Mouse (Mus musculus) CH12.LX (cell line): ENCODE results near the gene Mgarp. TPM values are rescaled to one million over a fixed set of nuclear protein-coding genes. Genes with fewer than 3 reads are reported as not detected.
A peak's percentile ranks its signal among the peaks of the same experiment; 100 is the strongest.

Experiments used
- DNase-seq: peaks from one replicate; pipeline ENCODE4 v3.0.0-alpha.2; 2013; ENCODE audit errors: extremely low read depth
- H3K27ac ChIP-seq: 2 replicates; pipeline ENCODE4 v1.5.1; 2012; ENCODE audit warnings: low read depth, mild to moderate bottlenecking, control low read depth, moderate library complexity; ENCODE audit not compliant: insufficient read depth
- H3K27me3 ChIP-seq: replicated peaks from 2 replicates; pipeline ENCODE3; 2012; ENCODE audit warnings: inconsistent platforms
- H3K36me3 ChIP-seq, 2 experiments: replicated peaks in 1 of 2; 2 replicates each; pipeline versions ENCODE3 to v1.6.1; 2012; ENCODE audit warnings: inconsistent platforms in 1 of 2, low read length in 1 of 2, mild to moderate bottlenecking in 1 of 2, mixed read lengths in 1 of 2, moderate library complexity in 1 of 2; ENCODE audit not compliant: control insufficient read depth in 1 of 2, insufficient read depth in 1 of 2
- H3K4me1 ChIP-seq, 2 experiments: 2 replicates each; pipeline ENCODE4 v1.6.1; 2012; ENCODE audit warnings: inconsistent platforms in 1 of 2, moderate library complexity in 1 of 2; ENCODE audit not compliant: insufficient read depth in 2 of 2, control insufficient read depth in 1 of 2
- H3K4me2 ChIP-seq: 2 replicates; pipeline ENCODE4 v1.6.1; 2012; ENCODE audit warnings: low read depth, mild to moderate bottlenecking, control low read depth; ENCODE audit not compliant: poor library complexity, insufficient read depth, severe bottlenecking
- H3K4me3 ChIP-seq, 3 experiments: fragments of 150-350 bp in 1 of 3; sonication (generic) in 1 of 3; replicated peaks in 1 of 3; 2 replicates each; pipeline versions ENCODE3 to v1.5.1; 2011 to 2012; ENCODE audit warnings: low read depth in 2 of 3, low read length in 2 of 3, mild to moderate bottlenecking in 2 of 3, moderate library complexity in 2 of 3, control low read depth in 1 of 3, improper control_type of control experiment in 1 of 3, inconsistent platforms in 1 of 3, mixed read lengths in 1 of 3; ENCODE audit not compliant: poor library complexity in 1 of 3
- H3K79me2 ChIP-seq: replicated peaks from 2 replicates; pipeline ENCODE4 v1.6.1; 2012; ENCODE audit warnings: mild to moderate bottlenecking, moderate library complexity; ENCODE audit not compliant: control insufficient read depth, poor library complexity, insufficient read depth, severe bottlenecking; ENCODE audit errors: extremely low read depth
- H3K9ac ChIP-seq: 2 replicates; pipeline ENCODE4 v1.6.1; 2012; ENCODE audit warnings: low read depth, mild to moderate bottlenecking, control low read depth, moderate library complexity; ENCODE audit not compliant: insufficient read depth
- H3K9me3 ChIP-seq: replicated peaks from 2 replicates; pipeline ENCODE3; 2012; ENCODE audit warnings: low read length, inconsistent platforms, mixed read lengths
- CHD1 ChIP-seq: IDR thresholded peaks from 2 replicates; pipeline ENCODE4 v1.6.1; 2012; ENCODE audit warnings: low read depth, low read length, improper control_type of control experiment, inconsistent platforms
- CHD2 ChIP-seq: IDR thresholded peaks from 2 replicates; pipeline ENCODE4 v1.6.1; 2011; ENCODE audit warnings: low read length, improper control_type of control experiment
- EP300 ChIP-seq: IDR thresholded peaks from 2 replicates; pipeline ENCODE4 v1.6.1; 2011; ENCODE audit warnings: low read length, improper control_type of control experiment
- ETS1 ChIP-seq: conservative IDR thresholded peaks from 2 replicates; pipeline ENCODE4 v1.6.1; 2012; ENCODE audit warnings: low read depth, mild to moderate bottlenecking, inconsistent platforms, low read length, improper control_type of control experiment, moderate library complexity
- GABPA ChIP-seq: IDR thresholded peaks from 2 replicates; pipeline ENCODE4 v1.6.1; 2012; ENCODE audit warnings: low read depth, low read length, improper control_type of control experiment, inconsistent platforms; ENCODE audit not compliant: insufficient replicate concordance
- JUN ChIP-seq: IDR thresholded peaks from 2 replicates; pipeline ENCODE4 v1.6.1; 2011; ENCODE audit warnings: low read depth, mild to moderate bottlenecking, low read length, improper control_type of control experiment, moderate library complexity; ENCODE audit not compliant: insufficient read depth
- JUND ChIP-seq: conservative IDR thresholded peaks from 2 replicates; pipeline ENCODE4 v1.6.1; 2011; ENCODE audit warnings: low read depth, low read length, improper control_type of control experiment
- MAFK ChIP-seq: IDR thresholded peaks from 2 replicates; pipeline ENCODE4 v1.6.1; 2011; ENCODE audit warnings: low read length, improper control_type of control experiment; ENCODE audit not compliant: insufficient replicate concordance
- MAZ ChIP-seq: IDR thresholded peaks from 2 replicates; pipeline ENCODE4 v1.6.1; 2012; ENCODE audit warnings: low read depth, mild to moderate bottlenecking, inconsistent platforms, low read length, improper control_type of control experiment, moderate library complexity
- MEF2A ChIP-seq: IDR thresholded peaks from 2 replicates; pipeline ENCODE4 v1.6.1; 2014; ENCODE audit warnings: low read depth, mild to moderate bottlenecking, inconsistent platforms, low read length, improper control_type of control experiment, borderline replicate concordance
- MYC ChIP-seq: IDR thresholded peaks from 2 replicates; pipeline ENCODE4 v1.6.1; 2011; ENCODE audit warnings: low read depth, mild to moderate bottlenecking, improper control_type of control experiment, low read length
- POLR2AphosphoS2 ChIP-seq: IDR thresholded peaks from 2 replicates; pipeline ENCODE4 v1.6.1; 2011; ENCODE audit warnings: low read depth, low read length, improper control_type of control experiment
- SIN3A ChIP-seq: IDR thresholded peaks from 2 replicates; pipeline ENCODE4 v1.6.1; 2012; ENCODE audit warnings: low read length, improper control_type of control experiment, inconsistent platforms
- SMC3 ChIP-seq: IDR thresholded peaks from 2 replicates; pipeline ENCODE4 v1.6.1; 2011; ENCODE audit warnings: low read depth, low read length, improper control_type of control experiment
- TBP ChIP-seq: conservative IDR thresholded peaks from 2 replicates; pipeline ENCODE4 v1.6.1; 2011; ENCODE audit warnings: low read depth, low read length, improper control_type of control experiment
- USF2 ChIP-seq: conservative IDR thresholded peaks from 2 replicates; pipeline ENCODE4 v1.6.1; 2011; ENCODE audit warnings: low read depth, low read length, improper control_type of control experiment
- ZKSCAN1 ChIP-seq: IDR thresholded peaks from 2 replicates; pipeline ENCODE4 v1.6.1; 2012; ENCODE audit warnings: low read depth, inconsistent platforms, low read length, improper control_type of control experiment, borderline replicate concordance
- ZMIZ1 ChIP-seq: IDR thresholded peaks from 2 replicates; pipeline ENCODE4 v1.6.1; 2012; ENCODE audit warnings: low read depth, mild to moderate bottlenecking, inconsistent platforms, low read length, improper control_type of control experiment
- ZNF384 ChIP-seq: IDR thresholded peaks from 2 replicates; pipeline ENCODE4 v1.6.1; 2012; ENCODE audit warnings: low read depth, low read length, improper control_type of control experiment, inconsistent platforms
- dilution Hi-C: fragments of 300-500 bp; cut with MboI; formaldehyde crosslinking; loops from 2 replicates; pipeline ENCODE4 v1.14.3; 2020; ENCODE audit warnings: low sequenced_read_pairs; ENCODE audit not compliant: extremely low pct_unique_long_range_greater_than_20kb, extremely low pct_ligation_motif_present
- in situ Hi-C: fragments of 300-500 bp; cut with MboI; formaldehyde crosslinking; loops from 3 replicates; pipeline ENCODE4 v1.14.3; 2019; ENCODE audit warnings: low sequenced_read_pairs, low pct_ligation_motif_present, low pct_unique_long_range_greater_than_20kb, mixed read lengths
- polyA plus RNA-seq: library from polyadenylated mRNA; unstranded; fragments of >175 nt; gene quantifications from 2 replicates; pipeline ENCODE4 v1.2.1, GENCODE M21; 2012; ENCODE audit warnings: low read depth; ENCODE audit not compliant: insufficient read length
- total RNA-seq, 2 experiments: library from RNA; depleted of rRNA; stranded (reverse); fragments of 300-350 nt in 1 of 2; fragments of >200 nt in 1 of 2; gene quantifications; 2 replicates each; pipeline ENCODE4 v1.2.3; 2012 to 2014

Gene Mgarp
- total and polyA plus RNA-seq, 3 experiments, result not detected

- H3K79me2 ChIP-seq, result no peaks in the 10 kb centered on the region
- peak overlapping the region; percentile 76 for H3K4me2 ChIP-seq
- H3K27me3 ChIP-seq, result no peaks in the 10 kb centered on the region
- H3K4me1 ChIP-seq, result peaks cover 2 to 20% of the 10 kb centered on the region in 2 experiments; a peak in 3 of 4 replicates
- H3K9me3 ChIP-seq, result no peaks in the 10 kb centered on the region
- H3K27ac ChIP-seq, result no peak overlapping the region
- H3K4me3 ChIP-seq, result peak overlapping the region; percentile 79 to 88 (median 87)
- H3K9ac ChIP-seq, result peak overlapping the region; percentile 94
- TF ChIP-seq JUND, result no peak
- TF ChIP-seq ZKSCAN1, result no peak
- TF ChIP-seq MAFK, result no peak
- no peak for TF ChIP-seq GABPA
- dilution Hi-C loops (no loop called here), in situ Hi-C loops (no loop called here)
- no peak for DNase-seq
- peaks cover 18 to 41% of the 10 kb centered on the region in 2 experiments for H3K36me3 ChIP-seq
Measured at GRCm38 (mm10) chr3:51407870-51408560, 11.5 kb upstream of the Mgarp start.

- no peak for DNase-seq
- Histone ChIP-seq H3K79me2 (no peaks in the 10 kb centered on the region), H3K27me3 (no peaks in the 10 kb centered on the region), H3K4me1 (peaks cover 4 to 25% of the 10 kb centered on the region in 2 experiments; a peak in 3 of 4 replicates), H3K27ac (no peak overlapping the region), H3K9me3 (no peaks in the 10 kb centered on the region), H3K4me2 (no peak overlapping the region), H3K9ac (no peak overlapping the region), H3K4me3 (no peak overlapping the region), H3K36me3 (peaks cover 24 to 44% of the 10 kb centered on the region in 2 experiments)
- dilution Hi-C loops (no loop called here), in situ Hi-C loops (no loop called here)
- TF ChIP-seq JUN, result no peak
- TF ChIP-seq USF2, result no peak
- no peak for TF ChIP-seq ZNF384
- TF ChIP-seq POLR2AphosphoS2, result no peak
- TF ChIP-seq ETS1, result no peak
- TF ChIP-seq TBP, result no peak
- no peak for TF ChIP-seq SMC3
- no peak for TF ChIP-seq MYC
- no peak for TF ChIP-seq MEF2A
- TF ChIP-seq ZMIZ1, result no peak
- no peak for TF ChIP-seq GABPA
- no peak for TF ChIP-seq MAZ
- TF ChIP-seq SIN3A, result no peak
- TF ChIP-seq EP300, result no peak
- no peak for TF ChIP-seq ZKSCAN1
- no peak for TF ChIP-seq CHD2
- TF ChIP-seq CHD1, result no peak
Measured at GRCm38 (mm10) chr3:51402628-51403027, 6.1 kb upstream of the Mgarp start.
